In the genomic region with DNA sequence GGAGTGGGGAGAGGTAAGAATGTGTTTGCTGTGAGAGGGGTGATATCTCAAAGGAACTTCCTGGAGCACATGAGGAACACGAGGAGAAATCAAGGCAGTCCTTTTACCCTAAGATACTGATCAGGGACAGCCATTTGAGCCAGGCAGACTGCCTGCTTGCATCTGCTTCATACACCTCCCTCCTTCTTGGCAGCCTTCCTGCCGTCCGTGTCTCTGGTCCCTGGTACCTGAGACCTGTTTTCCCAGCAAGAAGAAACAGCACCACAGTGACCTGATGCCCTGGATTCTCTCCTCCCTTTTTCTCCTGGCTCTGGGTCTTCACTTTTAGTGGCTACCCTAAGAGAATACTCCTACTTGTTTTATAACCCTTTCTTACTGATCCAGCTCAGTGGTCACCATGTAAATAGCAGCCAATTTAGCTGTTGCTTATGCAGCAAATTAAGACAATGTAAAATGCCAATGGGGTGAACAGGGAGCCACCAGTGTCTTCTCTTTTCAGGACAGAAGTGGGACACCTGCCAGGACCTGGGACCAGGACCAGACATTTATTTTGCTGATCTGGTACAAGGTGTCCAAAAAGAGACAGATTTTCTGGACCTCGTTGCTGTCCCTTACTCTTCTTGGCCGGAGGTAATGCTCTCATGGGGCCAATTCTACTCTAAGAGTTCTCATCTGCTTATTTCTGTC, we compare ENCODE assay signal across 20 mouse cellular contexts. TPM values are rescaled to one million over a fixed set of nuclear protein-coding genes. Genes with fewer than 3 reads are reported as not detected.
DNase-seq lines count a peak whose midpoint lies in the region; ATAC-seq lines count a peak whose summit lies in the region.
"Had no signal": no experiment of that assay in that cellular context is flagged by ENCODE, and none has a peak within 500 bp of the region (broad histone marks: within the 10 kb centered on the region; RNA-seq: fewer than 3 reads in every experiment).

No protein-coding gene starts in this region.

- H3K4me2 ChIP-seq in midbrain, embryonic 11.5 days: no peak overlapping the region
- H3K4me2 ChIP-seq in midbrain, embryonic 16.5 days (ENCODE audit: low read length): no peak overlapping the region
- H3K4me2 ChIP-seq: embryonic facial prominence, embryonic 13.5 days; forebrain, embryonic 12.5 days; heart, embryonic 11.5 days; heart, embryonic 15.5 days; hindbrain, embryonic 13.5 days had no signal

- H3K36me3 ChIP-seq in midbrain, embryonic 11.5 days (ENCODE audit: control insufficient read depth, insufficient read depth, low read length): no peaks in the 10 kb centered on the region
- no peaks in the 10 kb centered on the region for H3K36me3 ChIP-seq in midbrain, embryonic 16.5 days (ENCODE audit: control insufficient read depth, insufficient read depth, low read length)
- H3K36me3 ChIP-seq: embryonic facial prominence, embryonic 13.5 days; forebrain, embryonic 12.5 days; heart, embryonic 15.5 days; hindbrain, embryonic 13.5 days had no signal

- H3K27ac ChIP-seq in midbrain, embryonic 11.5 days (ENCODE audit: low read depth, low read length): no peak overlapping the region
- no peak overlapping the region for H3K27ac ChIP-seq in midbrain, embryonic 16.5 days (ENCODE audit: low read length)
- H3K27ac ChIP-seq: embryonic facial prominence, embryonic 13.5 days; forebrain, embryonic 12.5 days; heart, adult 2 months; heart, embryonic 15.5 days; hindbrain, embryonic 13.5 days; hindbrain, postnatal 0 days had no signal

- no peaks in the 10 kb centered on the region for H3K9me3 ChIP-seq in midbrain, embryonic 11.5 days (ENCODE audit: control insufficient read depth, low read length)
- no peaks in the 10 kb centered on the region for H3K9me3 ChIP-seq in midbrain, embryonic 16.5 days (replicated peaks; ENCODE audit: control insufficient read depth, low read length, poor library complexity, severe bottlenecking)
- H3K9me3 ChIP-seq: embryonic facial prominence, embryonic 13.5 days; forebrain, embryonic 12.5 days; heart, embryonic 15.5 days; hindbrain, embryonic 13.5 days had no signal

- no peaks in the 10 kb centered on the region for H3K27me3 ChIP-seq in midbrain, embryonic 11.5 days (ENCODE audit: control insufficient read depth, insufficient read depth, low read length)
- no peaks in the 10 kb centered on the region for H3K27me3 ChIP-seq in midbrain, embryonic 16.5 days (ENCODE audit: control insufficient read depth, insufficient read depth, low read depth, low read length)
- H3K27me3 ChIP-seq: embryonic facial prominence, embryonic 13.5 days; forebrain, embryonic 12.5 days; heart, embryonic 15.5 days had no signal

- H3K4me3 ChIP-seq in midbrain, embryonic 11.5 days (ENCODE audit: low read depth, low read length): no peak overlapping the region
- H3K4me3 ChIP-seq in midbrain, embryonic 16.5 days (ENCODE audit: low read depth, low read length): no peak overlapping the region
- H3K4me3 ChIP-seq: embryonic facial prominence, embryonic 13.5 days; forebrain, embryonic 12.5 days; heart, adult 2 months; heart, embryonic 15.5 days; hindbrain, embryonic 13.5 days had no signal

- WGBS in midbrain, embryonic 11.5 days: 80% methylated on average over 5 of the region's 5 CpGs
- WGBS in midbrain, embryonic 16.5 days: 74% methylated on average over 5 of the region's 5 CpGs

- no peaks in the 10 kb centered on the region for H3K4me1 ChIP-seq in midbrain, embryonic 11.5 days (ENCODE audit: control insufficient read depth, insufficient read depth, low read length)
- H3K4me1 ChIP-seq in midbrain, embryonic 16.5 days (ENCODE audit: control insufficient read depth, insufficient read depth, low read length): no peaks in the 10 kb centered on the region
- H3K4me1 ChIP-seq: embryonic facial prominence, embryonic 13.5 days; heart, embryonic 15.5 days had no signal

- no peak for ATAC-seq in midbrain, embryonic 11.5 days (ENCODE audit: low FRiP score)
- no peak for ATAC-seq in midbrain, embryonic 16.5 days
- ATAC-seq: forebrain, embryonic 16.5 days; hindbrain, postnatal 0 days had no signal

- no peak overlapping the region for H3K9ac ChIP-seq in midbrain, embryonic 11.5 days (ENCODE audit: low read length)
- no peak overlapping the region for H3K9ac ChIP-seq in midbrain, embryonic 16.5 days (ENCODE audit: low read depth, low read length)
- H3K9ac ChIP-seq: embryonic facial prominence, embryonic 13.5 days; forebrain, embryonic 12.5 days; heart, embryonic 15.5 days; hindbrain, embryonic 13.5 days had no signal

- DNase-seq in midbrain, embryonic 11.5 days (ENCODE audit: low spot score, missing footprints): peak; percentile 76
- peak; percentile 75 to 78 for DNase-seq in cerebellum, adult 18-20 months
- DNase-seq in cerebellum, adult 9-11 months: peak; percentile 82
- DNase-seq in cerebellum, postnatal 36 days: peak; percentile 69 to 76
- no peak for DNase-seq in spleen, postnatal 4 days (ENCODE audit: low spot score in 2 of 2)
- DNase-seq in adrenal gland, postnatal 4 days (ENCODE audit: low spot score in 2 of 2): no peak
- no peak for DNase-seq in right cerebral cortex, postnatal 4 days
- DNase-seq: adrenal gland, adult 8-10 months; adrenal gland, postnatal 36 days; gastrocnemius, postnatal 14 days; heart, adult 2 months; heart, postnatal 14 days had no signal

RNA-seq across cellular contexts. Expression of gene Igsf9b, which starts 21.5 kb away (rescaled TPM):
- polyA plus RNA-seq in midbrain, embryonic 11.5 days (2014; fragmentation: Nextera tagmentation; extraction: Ambion mirVana): 4.2 and 5.2 TPM in 2 replicates
- 21.9 and 22.8 TPM in 2 replicates for polyA plus RNA-seq in midbrain, embryonic 16.5 days (2015; fragmentation: Nextera tagmentation; extraction: Ambion mirVana)
- 1 to 10 TPM; 6.7 to 8.2 TPM for total RNA-seq in adrenal gland, postnatal 4 days (2021)

Comparison
In these comparisons a context has a peak if more than half of its experiments do, and no peak if none do; other contexts are left out.
1. DNase-seq: peak in midbrain, embryonic 11.5 days (single experiment), cerebellum, adult 18-20 months (2 of 2), cerebellum, adult 9-11 months (single experiment) and cerebellum, postnatal 36 days (2 of 2); none in spleen, postnatal 4 days (0 of 2), adrenal gland, postnatal 4 days (0 of 2) and right cerebral cortex, postnatal 4 days (single experiment).